Mouse (Mus musculus): ENCODE measurements around the gene 1810030O07Rik. TPM values are rescaled to one million over a fixed set of nuclear protein-coding genes. Genes with fewer than 3 reads are reported as not detected.

Gene 1810030O07Rik
- 45.6 TPM for polyA plus RNA-seq (2014; fragmentation: Illumina TruSeq; extraction: RNeasy Lipid Tissue Mini Kit (QIAGEN cat#74804); ENCODE audit: low replicate concordance)

DNA sequence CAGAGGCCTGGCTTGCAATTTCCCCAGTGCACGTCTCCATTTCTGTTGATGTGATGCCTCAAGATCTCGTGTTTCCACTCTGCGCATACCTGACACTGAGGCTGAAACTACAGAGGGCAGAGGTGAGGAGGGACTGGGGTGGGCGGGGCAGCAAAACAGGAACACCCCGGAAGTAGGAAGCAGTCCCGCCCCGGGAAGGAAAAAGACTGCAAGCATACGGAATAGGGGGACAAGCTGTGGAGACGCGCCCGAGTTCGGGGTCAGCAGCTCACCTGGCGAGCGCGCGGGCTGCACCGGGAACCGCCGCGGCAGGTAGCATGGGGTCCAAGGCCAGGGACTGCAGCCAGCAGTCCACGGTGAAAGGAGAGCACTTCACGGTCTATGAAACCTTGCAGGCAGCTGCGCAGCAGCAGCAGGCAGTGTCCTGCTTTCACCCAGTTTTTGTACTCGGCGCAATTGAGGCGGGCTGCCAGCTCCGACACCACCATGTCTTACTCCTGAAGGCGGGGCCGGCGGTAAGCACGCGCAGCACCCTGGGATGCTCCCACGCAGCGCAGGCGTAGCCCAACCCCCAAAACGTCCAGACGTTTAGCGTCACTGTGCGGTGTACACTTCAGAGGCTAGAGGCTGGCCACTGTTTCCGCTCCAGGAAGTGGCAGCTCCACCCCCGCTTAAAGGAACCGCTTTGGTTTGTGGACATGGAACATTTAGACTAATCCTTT, at the start of gene 1810030O07Rik:
Gene 1810030O07Rik (minus strand): TSS at position 615 of the 722 bp plus-strand sequence.

Other genes with a start within 250 kb of the 1810030O07Rik start
- gene Atp6ap2, start 85.9 kb downstream of the 1810030O07Rik start, polyA plus RNA-seq (2014; fragmentation: Illumina TruSeq; extraction: RNeasy Lipid Tissue Mini Kit (QIAGEN cat#74804); ENCODE audit: low replicate concordance): 246 TPM
- gene Med14, start 88.4 kb upstream of the 1810030O07Rik start, polyA plus RNA-seq (2014; fragmentation: Illumina TruSeq; extraction: RNeasy Lipid Tissue Mini Kit (QIAGEN cat#74804); ENCODE audit: low replicate concordance): 33.2 TPM